ENCODE assay signal across 9 mouse cellular contexts in the genomic region with DNA sequence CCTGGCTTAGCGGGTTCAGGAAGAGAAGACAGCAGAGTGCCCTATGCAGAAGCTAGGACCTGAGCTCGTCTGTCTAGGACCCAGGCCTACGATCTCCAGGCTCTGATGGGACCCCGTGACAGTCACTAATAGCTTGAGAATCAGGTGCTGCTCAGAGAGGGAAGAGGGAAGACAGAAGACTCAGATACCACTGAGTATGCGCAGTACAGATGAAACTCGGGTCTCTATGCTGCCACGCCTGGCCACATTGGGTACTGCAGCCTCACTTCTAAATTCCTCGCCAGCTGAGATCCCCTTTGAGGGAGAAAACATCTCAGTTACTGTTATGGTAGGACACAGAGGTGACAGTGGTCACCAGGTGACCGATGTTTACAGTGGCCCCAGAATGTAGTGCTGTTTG. TPM values are rescaled to one million over a fixed set of nuclear protein-coding genes. Genes with fewer than 3 reads are reported as not detected.
DNase-seq lines count a peak whose midpoint lies in the region; ATAC-seq and TF ChIP-seq lines count a peak whose summit lies in the region.
"Had no signal": no experiment of that assay in that cellular context is flagged by ENCODE, and none has a peak within 500 bp of the region (broad histone marks: within the 10 kb centered on the region; RNA-seq: fewer than 3 reads in every experiment).

No protein-coding gene starts in this region.

- 0 out of 2 replicates have a peak, but pooled peaks have one; percentile 35 for ATAC-seq in G1E (ENCODE audit: extremely low read depth, insufficient number of reproducible peaks, low FRiP score, poor library complexity, severe bottlenecking)
- ATAC-seq in kidney, embryonic 15.5 days (replicated peaks; ENCODE audit: low FRiP score): 0 out of 2 replicates have a peak, but pooled peaks have one; percentile 67
- peak; percentile 56; the same call in 1 of the 2 replicates for ATAC-seq in neural tube, embryonic 14.5 days (ENCODE audit: low read depth)
- ATAC-seq in erythroid progenitor cell, adult 5-6 weeks (replicated peaks; ENCODE audit: low FRiP score, poor library complexity, severe bottlenecking): no peak

- peaks cover 87% of the 10 kb centered on the region for H3K9me3 ChIP-seq in G1E (replicated peaks)
- no peaks in the 10 kb centered on the region for H3K9me3 ChIP-seq in kidney, embryonic 15.5 days (replicated peaks)
- H3K9me3 ChIP-seq in neural tube, embryonic 14.5 days (ENCODE audit: control insufficient read depth, low read length): no peaks in the 10 kb centered on the region
- H3K9me3 ChIP-seq: heart, embryonic 13.5 days had no signal

- H3K27me3 ChIP-seq in C2C12 (ENCODE audit: control insufficient read depth, insufficient read depth, insufficient read length): peaks cover 5% of the 10 kb centered on the region
- H3K27me3 ChIP-seq in G1E (ENCODE audit: insufficient read depth, low read length): no peaks in the 10 kb centered on the region
- H3K27me3 ChIP-seq in kidney, embryonic 15.5 days: no peaks in the 10 kb centered on the region
- H3K27me3 ChIP-seq in neural tube, embryonic 14.5 days (ENCODE audit: control insufficient read depth, insufficient read depth, low read length): no peaks in the 10 kb centered on the region
- H3K27me3 ChIP-seq: heart, embryonic 13.5 days had no signal

- no peak for TF ChIP-seq POLR2A in lung, adult 2 months (IDR thresholded peaks at IDR 0.05; ENCODE audit: borderline replicate concordance, extremely low read depth, low read depth, low read length)

- H3K4me3 ChIP-seq in C2C12 (ENCODE audit: insufficient read depth, poor library complexity, severe bottlenecking) (no peak overlapping the region), G1E (ENCODE audit: low read depth, low read length) (no peak overlapping the region)
- H3K4me3 ChIP-seq in kidney, embryonic 15.5 days (replicated peaks): no peak overlapping the region
- no peak overlapping the region for H3K4me3 ChIP-seq in lung, adult 2 months (replicated peaks; ENCODE audit: extremely low read depth, low read depth, low read length)
- H3K4me3 ChIP-seq in neural tube, embryonic 14.5 days (ENCODE audit: low read depth, low read length): no peak overlapping the region
- H3K4me3 ChIP-seq: heart, embryonic 13.5 days had no signal

- DNase-seq in G1E (ENCODE audit: low spot score): no peak
- peak; percentile 81 to 90 for DNase-seq in cerebellum, postnatal 14 days
- DNase-seq in frontal cortex, postnatal 36 days (ENCODE audit: low spot score in 2 of 2): peak; percentile 61 to 69
- peak; percentile 46 for DNase-seq in lung, adult 2 months

- H3ac ChIP-seq in C2C12 (ENCODE audit: control insufficient read depth, insufficient read length, low read depth): no peak overlapping the region

- TF ChIP-seq CTCF in C2C12 (IDR thresholded peaks at IDR 0.05; ENCODE audit: control insufficient read depth, insufficient read depth, insufficient read length) (peak; percentile 37), G1E (IDR thresholded peaks at IDR 0.05; ENCODE audit: low read depth, low read length) (peak; percentile 22)
- peak; percentile 90 for TF ChIP-seq CTCF in lung, adult 2 months (IDR thresholded peaks at IDR 0.05; ENCODE audit: insufficient read depth, low read length)

- H3K79me3 ChIP-seq in C2C12 (ENCODE audit: low read depth): no peaks in the 10 kb centered on the region

- H3K36me3 ChIP-seq in C2C12 (ENCODE audit: control insufficient read depth, insufficient read depth): no peaks in the 10 kb centered on the region
- no peaks in the 10 kb centered on the region for H3K36me3 ChIP-seq in G1E (replicated peaks)
- H3K36me3 ChIP-seq in kidney, embryonic 15.5 days: no peaks in the 10 kb centered on the region
- peaks cover 7% of the 10 kb centered on the region; the same call in 1 of the 2 replicates for H3K36me3 ChIP-seq in neural tube, embryonic 14.5 days (ENCODE audit: control insufficient read depth, insufficient read depth, low read length)
- H3K36me3 ChIP-seq: heart, embryonic 13.5 days had no signal

- WGBS in kidney, embryonic 15.5 days: 47% methylated on average over 9 of the region's 9 CpGs
- WGBS in lung, adult 2 months: 38% methylated on average over 9 of the region's 9 CpGs
- 42% methylated on average over 9 of the region's 9 CpGs for WGBS in neural tube, embryonic 14.5 days

- H3K79me2 ChIP-seq in C2C12 (ENCODE audit: control insufficient read depth, insufficient read depth): no peaks in the 10 kb centered on the region

- H3K4me2 ChIP-seq in kidney, embryonic 15.5 days: no peak overlapping the region
- H3K4me2 ChIP-seq in neural tube, embryonic 14.5 days (ENCODE audit: low read depth, low read length): no peak overlapping the region; the same call in 1 of the 2 replicates
- H3K4me2 ChIP-seq: heart, embryonic 13.5 days had no signal

- H3K9ac ChIP-seq in kidney, embryonic 15.5 days: no peak overlapping the region
- H3K9ac ChIP-seq in neural tube, embryonic 14.5 days (replicated peaks; ENCODE audit: low read depth, low read length): no peak overlapping the region
- H3K9ac ChIP-seq: heart, embryonic 13.5 days had no signal

- no peaks in the 10 kb centered on the region for H3K4me1 ChIP-seq in G1E (ENCODE audit: insufficient read depth, low read depth, low read length)
- peaks cover 8% of the 10 kb centered on the region for H3K4me1 ChIP-seq in kidney, embryonic 15.5 days
- H3K4me1 ChIP-seq in lung, adult 2 months (ENCODE audit: control insufficient read depth, insufficient read depth, low read length): no peaks in the 10 kb centered on the region
- peaks cover 10% of the 10 kb centered on the region for H3K4me1 ChIP-seq in neural tube, embryonic 14.5 days (ENCODE audit: control insufficient read depth, insufficient read depth, low read length)

- no peak overlapping the region for H3K27ac ChIP-seq in kidney, embryonic 15.5 days
- peak overlapping the region; percentile 65 for H3K27ac ChIP-seq in neural tube, embryonic 14.5 days (ENCODE audit: low read depth, low read length)
- H3K27ac ChIP-seq: heart, embryonic 13.5 days had no signal

TF ChIP-seq in C2C12, 6 proteins besides CTCF, POLR2A, EP300 and RAD21:
- TF ChIP-seq MAX (IDR thresholded peaks at IDR 0.05): no peak
- no peak for TF ChIP-seq MYOG (IDR thresholded peaks at IDR 0.05; ENCODE audit: control insufficient read depth, extremely low read depth, insufficient read length)
- no peak for TF ChIP-seq CEBPB (IDR thresholded peaks at IDR 0.05; ENCODE audit: low read depth)
- no peak for TF ChIP-seq MYOD1 (IDR thresholded peaks at IDR 0.05; ENCODE audit: control insufficient read depth, insufficient read length, low read depth)
- no peak for TF ChIP-seq FOSL1 (IDR thresholded peaks at IDR 0.05; ENCODE audit: insufficient read depth, low read length, poor library complexity, severe bottlenecking)
- TF ChIP-seq USF1 (IDR thresholded peaks at IDR 0.05; ENCODE audit: low read depth): no peak

RNA-seq across cellular contexts. Expression of gene D430019H16Rik, which starts 22.8 kb away (rescaled TPM):
- not detected for polyA plus RNA-seq in C2C12 (2012; fragmentation: generic; extraction: Trizol)
- total RNA-seq in G1E (2014; fragmentation: Nextera tagmentation): not detected in 2 replicates
- 0.05 TPM in 1 of 2 replicates, not detected in the other for total RNA-seq in G1E (2017)
- polyA plus RNA-seq in G1E (2012): not detected in 2 replicates
- polyA plus RNA-seq in kidney, embryonic 15.5 days (2015; fragmentation: Nextera tagmentation; extraction: Ambion mirVana): 1.4 and 1.7 TPM in 2 replicates
- 6.3 and 8.2 TPM in 2 replicates for polyA plus RNA-seq in lung, adult 2 months (2012; rRNA removed)
- polyA plus RNA-seq in neural tube, embryonic 14.5 days (2014; fragmentation: Nextera tagmentation; extraction: Ambion mirVana): 20.2 and 30.4 TPM in 2 replicates
- total RNA-seq in erythroid progenitor cell, adult 5-6 weeks (2015; ENCODE audit: low replicate concordance): not detected in 2 replicates
- total RNA-seq in erythroid progenitor cell, adult 5-6 weeks (2017; ENCODE audit: low replicate concordance): not detected in 2 replicates

Comparison
In these comparisons a context has a peak if more than half of its experiments do, and no peak if none do; other contexts are left out.
1. CTCF ChIP-seq: peak in every context shown above with its lines; median percentile 90 in lung, adult 2 months; 37 in C2C12; 22 in G1E.